Mouse (Mus musculus) skeletal muscle tissue, adult 2 months (tissue): ENCODE data around the gene Kif18b.
A peak's percentile ranks its signal among the peaks of the same experiment; 100 is the strongest.

Experiments used
- DNase-seq: peaks from one replicate; pipeline ENCODE4 v3.0.0-alpha.2; 2012; ENCODE audit warnings: low read depth, low spot score

Gene Kif18b

DNA sequence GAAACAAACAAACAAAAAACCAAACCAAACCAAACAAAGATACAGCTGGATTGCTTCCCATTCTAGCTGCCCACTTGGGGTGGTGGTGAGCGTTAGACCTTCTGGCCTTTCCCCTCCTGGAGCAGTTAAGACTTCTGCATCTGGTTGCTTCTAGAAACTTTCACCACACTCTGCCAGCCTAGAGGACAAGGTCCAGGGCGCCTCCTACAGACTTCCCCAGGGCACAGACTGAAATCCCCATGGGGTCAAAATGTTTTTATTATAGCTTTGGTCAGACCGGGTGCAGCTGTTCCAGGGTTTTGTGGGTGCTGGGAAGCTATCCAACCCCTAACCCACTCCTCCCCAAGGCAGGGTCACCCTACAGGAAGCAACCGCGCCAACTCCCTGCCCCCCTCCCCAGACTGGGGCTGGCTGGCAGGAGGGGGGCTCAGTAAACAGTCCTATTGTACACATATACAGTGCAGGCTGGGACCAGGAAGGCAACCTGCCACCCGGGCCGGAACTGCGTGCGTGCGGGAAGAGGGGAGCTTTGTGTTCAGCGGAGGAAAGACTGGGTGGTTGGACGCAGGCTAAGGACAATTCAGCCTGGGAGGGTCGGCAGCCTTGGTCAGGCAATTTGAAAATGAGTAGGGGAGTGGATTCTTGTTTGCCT is 14.2 kb upstream of the Kif18b start:
- DNase-seq, result no peak

DNA sequence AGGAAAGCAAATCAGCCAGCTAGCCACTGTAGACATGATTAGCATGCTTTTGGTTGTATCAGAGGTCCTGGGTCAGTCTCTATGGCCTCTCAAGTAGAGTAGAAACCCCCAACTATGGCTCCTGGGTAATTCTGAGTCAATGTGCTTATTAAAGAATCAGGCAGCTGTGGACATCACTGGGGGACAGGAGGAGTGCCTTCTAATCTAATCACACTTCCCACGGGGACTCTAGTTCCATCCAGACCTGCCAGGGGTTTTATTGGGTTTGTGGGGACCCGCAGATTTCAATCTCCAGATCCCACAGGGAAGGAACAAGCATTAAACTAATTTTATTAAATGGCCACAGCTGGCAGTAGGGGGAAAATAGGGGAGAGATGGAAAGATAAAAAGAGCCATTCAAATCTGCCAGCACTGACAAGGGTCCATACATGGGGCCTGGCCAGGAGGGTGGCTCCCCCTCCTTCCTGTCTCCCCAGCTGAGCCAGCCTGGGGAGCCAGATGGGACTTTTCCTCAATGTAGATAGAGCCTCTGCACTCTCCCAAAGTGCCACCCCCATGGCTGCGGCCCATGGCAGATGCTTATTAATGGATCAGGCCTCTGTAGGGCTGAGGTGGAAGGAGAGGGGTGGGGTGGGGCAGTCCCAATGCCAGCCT is 12.7 kb upstream of the Kif18b start:
- no peak for DNase-seq

DNA sequence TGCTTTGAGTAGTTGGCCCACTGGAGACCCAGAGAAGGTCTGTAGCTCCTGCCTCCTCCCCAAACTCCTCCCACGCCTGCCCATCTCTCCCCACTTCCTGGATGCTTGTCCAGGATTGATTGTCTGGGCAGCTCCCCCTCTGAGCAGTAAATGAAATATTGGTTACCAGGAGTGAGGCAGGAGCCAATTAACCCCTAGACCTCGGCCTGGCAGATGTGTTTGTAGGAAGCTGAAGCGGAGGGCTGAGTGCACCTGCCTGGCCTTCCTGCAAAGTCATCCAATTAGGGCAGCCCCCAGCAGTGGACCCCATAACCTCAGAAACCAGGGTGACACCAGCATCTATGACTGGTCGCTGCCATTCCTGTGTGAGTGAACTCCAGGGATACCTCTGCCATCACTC is 11.3 kb upstream of the Kif18b start:
- no peak for DNase-seq

DNA sequence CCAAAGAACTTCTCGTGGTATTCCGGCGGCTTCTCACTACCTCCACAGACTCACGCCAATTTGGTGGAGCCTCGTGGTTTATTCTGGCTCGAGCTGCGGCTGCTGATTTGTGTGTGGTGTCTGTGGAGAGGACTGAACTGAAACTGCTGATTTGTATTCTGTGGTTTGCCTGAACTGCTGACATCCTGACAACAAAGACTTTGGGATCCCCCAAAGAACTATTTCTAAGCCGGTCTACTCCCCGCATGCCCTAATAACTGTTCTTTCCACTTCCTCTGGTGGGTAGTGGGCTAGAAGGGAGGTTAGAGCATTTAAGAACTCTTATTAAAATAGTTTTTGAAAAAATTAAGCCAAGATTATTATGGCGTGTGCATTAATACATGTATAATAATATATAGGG is 5.7 kb upstream of the Kif18b start:
- no peak for DNase-seq

DNA sequence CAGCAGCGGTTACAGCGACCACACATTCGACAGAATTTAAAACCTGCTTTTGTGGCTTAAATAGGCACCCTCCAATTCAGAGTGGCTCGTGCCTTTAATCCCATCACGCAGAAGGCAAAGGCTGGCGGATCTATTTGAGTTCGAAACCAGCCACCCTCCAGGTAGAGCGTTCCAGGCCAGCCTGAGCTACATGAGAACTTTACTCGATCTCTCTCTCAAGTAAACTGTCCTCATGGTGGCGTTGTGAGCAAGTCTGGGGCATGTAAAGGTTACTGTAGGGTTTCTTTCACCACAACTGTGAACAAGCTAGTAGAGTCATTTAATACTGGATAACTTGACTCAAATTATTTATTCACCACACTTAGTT is 410 bp upstream of the Kif18b start:
- no peak for DNase-seq

DNA sequence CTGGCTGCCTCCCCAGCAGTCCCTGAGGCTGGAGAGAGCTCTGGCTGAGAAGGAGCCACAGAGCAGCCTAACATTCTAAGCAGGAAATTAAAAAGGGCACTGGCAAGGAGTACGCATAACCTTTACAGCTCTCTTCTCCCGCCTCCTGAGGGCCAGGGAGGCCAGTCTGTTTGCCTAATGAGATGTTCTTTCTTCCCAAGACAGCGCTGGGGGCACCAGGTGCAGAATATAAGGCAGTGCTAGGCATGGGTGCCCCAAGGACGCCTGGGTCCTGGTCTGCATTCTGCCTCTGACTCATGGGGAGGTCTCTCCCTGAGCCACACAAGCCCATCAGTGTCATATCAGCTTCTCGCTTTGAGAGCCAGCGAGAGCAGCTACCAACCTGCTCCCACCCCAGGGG is 3.4 kb downstream of the Kif18b start:
- DNase-seq, result no peak

DNA sequence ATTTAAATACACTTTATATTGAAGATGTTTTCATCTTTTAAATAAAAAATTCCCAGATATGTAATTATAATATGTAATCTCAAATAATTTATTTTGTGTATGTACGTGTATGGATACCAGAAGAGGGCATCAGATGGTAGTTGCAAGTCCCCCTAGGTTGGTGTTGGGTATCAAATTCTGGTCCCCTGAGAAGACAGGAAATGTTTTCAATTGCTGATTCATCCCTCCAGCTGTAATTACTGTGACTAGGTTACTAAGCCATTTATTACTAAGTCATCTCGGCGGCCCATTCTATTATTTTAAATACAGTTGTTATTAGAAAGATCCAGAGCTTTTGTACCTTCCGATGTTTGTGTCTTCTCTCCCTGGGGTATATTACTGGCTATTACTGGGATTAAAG is 6.8 kb downstream of the Kif18b start:
- DNase-seq, result no peak

DNA sequence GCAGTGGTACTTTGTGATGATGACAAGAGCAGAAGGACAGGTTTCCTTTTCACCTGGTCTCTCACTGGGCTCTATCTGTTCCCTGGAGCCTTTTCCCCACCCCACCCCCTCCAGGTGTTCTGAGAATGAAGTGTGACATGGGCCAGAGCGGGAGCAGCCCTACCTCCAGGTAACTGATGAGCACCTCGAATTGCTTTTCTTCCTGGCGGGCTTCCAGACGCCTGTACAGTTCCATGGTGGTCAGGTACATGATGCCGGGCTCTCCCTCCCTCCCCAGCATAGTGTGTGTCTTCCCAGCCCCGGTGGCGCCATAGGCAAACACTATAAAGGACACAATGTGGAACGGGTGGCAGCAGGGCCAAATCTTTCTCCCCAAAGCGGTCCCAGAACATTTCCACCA is 9.5 kb downstream of the Kif18b start:
- no peak for DNase-seq

DNA sequence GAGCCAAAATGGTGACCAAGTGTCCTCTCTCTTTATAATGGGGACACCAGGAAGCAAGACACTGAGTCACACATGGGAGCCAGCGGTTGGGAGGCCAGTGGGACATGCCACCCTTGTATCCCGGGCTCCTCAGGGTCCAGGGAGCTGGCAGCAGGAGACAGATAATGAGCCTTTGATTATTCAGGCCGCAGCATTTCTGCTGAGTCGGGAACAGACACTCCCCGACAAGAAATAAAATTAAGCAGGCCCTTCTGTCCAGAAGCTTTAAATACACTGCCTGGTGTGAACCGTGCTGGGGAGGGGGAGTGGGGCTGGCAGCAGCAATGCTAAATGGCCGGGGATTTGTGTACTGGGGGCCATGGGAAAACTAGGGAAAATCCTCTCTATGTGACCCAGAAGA is 13.5 kb downstream of the Kif18b start:
- DNase-seq, result no peak

DNA sequence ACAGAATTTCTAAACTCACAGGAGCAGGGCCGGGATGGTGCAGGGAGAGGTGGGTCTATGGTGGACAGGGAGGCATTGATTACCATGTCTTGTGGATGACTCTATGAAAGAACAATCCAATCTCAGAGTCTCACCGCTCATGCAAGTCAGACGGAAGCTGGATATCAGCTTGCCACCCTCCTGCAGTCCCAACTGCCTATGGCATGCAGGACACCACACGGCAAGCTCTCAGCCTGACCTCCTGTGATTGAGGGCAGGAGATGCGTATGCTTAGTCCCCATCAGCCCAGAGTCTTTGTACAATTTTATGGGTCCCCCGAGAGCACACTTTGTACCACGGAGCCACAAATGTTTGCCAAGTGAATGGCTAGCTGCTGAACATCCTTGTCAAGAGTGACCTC is 21.3 kb downstream of the Kif18b start:
- DNase-seq, result no peak

DNA sequence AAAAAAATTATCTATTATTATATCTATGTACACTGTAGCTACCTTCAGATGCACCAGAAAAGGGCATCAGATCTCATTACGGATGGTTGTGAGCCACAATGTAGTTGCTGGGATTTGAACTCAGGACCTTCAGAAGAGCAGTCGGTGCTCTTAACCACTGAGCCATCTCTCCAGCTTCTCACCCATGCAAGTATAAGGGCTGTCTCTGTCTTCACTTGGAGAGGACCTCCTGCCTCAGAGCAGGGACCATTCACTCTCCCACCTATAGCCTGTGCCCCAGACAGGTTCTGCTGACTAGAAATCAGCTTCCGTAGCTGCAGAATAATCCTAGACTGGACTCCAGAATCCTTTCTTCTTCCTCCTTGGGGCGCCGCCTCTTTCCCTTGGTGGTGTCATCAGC is 22.8 kb downstream of the Kif18b start:
- DNase-seq, result no peak

DNA sequence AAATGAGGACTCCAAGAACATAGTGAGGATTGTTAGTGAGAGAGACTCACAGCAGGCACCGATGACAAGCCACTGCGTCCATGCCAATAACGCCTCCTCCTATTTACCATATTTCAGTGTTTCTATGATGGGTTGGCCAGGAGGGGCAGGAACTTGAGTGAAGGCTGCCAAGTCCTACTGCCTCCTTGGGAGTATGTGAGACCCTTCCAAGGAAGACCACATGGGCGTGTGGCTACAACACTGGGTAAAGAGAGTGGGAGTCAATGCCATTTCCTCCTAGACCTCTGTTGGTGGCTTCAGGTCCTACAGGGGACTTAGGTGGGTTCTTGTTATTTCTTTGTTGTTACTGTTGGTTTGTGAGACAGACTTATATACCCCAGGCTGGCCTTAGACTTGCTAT is 23.7 kb downstream of the Kif18b start:
- DNase-seq, result no peak

DNA sequence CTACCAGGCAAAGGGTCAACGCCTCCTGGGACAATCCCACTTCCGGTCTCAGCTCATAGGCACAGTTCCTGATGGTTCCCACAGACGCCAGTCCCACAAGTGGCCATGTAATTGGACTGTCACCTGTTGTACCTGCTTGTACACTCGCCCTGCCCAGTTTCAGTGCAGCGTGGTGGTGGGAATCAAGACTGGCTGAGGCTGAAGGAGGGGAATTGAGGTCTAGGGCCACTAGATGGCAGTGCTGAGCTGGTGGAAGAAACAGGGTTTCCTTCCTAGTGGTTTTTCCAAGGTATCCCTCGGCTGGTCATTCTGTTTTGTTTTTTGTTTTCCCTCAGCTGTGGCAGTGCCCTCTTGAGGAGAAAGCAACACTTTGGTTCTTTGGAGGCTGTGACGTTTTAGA is 24.2 kb downstream of the Kif18b start, which contains the start of gene Gfap:
TSS of gene Gfap (minus strand) at position 150 of the 400 bp plus-strand sequence.
- peak; percentile 62 for DNase-seq

DNA sequence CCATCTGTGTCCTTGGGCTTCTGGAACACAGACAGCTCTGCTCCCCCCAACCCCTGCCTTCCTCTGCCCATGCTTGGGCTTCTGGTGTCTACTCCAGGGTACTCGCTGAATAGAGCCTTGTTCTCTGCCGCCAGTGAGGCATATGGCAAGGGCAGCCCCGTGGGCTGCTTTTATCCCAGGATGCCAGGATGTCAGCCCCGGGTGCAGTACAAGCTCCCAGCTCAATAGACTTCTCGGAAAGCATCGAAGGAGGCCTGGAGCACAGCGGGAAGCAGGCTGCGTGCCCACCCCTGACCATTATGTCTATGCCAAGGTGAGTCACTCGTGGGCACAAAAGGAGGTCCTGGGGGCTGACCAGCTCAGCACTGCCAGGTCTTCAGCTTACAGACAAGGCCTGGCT is 26.5 kb downstream of the Kif18b start:
- DNase-seq, result no peak

DNA sequence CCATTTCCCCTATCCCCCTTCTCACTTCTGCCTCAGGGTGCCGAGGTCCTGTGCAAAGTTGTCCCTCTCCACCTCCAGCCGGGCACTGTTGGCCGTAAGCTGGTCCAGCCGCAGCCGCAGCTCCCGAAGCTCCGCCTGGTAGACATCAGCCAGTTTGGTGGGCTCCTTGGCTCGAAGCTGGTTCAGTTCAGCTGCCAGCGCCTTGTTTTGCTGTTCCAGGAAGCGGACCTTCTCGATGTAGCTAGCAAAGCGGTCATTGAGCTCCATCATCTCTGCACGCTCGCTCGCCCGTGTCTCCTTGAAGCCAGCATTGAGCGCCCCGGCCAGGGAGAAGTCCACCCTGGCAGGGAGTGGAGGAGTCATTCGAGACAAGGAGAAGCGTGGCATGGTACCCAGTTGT is 28.3 kb downstream of the Kif18b start:
- DNase-seq, result no peak

DNA sequence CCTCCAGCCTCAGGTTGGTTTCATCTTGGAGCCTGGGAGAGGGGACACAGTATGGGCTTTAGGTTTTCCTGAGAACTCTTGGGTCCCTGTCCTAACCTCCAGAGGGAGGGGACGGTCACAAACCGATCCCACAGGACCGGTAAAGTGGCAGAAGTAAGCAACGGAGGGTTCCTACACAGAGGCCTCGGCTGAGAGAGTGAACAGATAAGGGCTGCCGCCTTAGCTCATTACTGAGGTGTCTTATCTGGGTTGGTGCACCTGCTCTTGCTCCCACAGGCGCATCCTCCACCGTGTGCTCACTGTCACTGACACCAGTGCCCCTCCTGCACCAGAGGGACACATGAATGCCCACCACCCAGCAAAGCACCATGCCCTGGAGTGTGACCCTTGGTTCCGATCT is 29.1 kb downstream of the Kif18b start:
- DNase-seq, result no peak

DNA sequence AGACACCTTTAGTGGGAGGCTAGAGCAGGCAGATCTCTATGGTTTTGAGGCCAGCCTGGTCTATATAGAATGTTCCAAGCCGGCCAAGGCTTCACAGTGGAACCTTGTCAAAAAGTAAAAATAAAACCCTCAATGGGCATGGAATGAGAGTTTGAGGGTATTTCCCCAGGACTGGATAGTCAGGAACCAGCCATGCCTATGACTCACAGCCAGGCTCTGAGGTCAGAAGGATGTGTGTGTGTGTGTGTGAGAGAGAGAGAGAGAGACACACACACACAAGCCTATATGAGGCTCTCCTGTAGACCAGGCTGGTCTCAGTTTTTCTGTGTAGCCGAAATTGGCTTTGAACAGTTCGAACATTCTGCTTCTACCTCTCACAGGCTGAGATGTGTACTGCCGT is 30.2 kb downstream of the Kif18b start:
- DNase-seq, result no peak

DNA sequence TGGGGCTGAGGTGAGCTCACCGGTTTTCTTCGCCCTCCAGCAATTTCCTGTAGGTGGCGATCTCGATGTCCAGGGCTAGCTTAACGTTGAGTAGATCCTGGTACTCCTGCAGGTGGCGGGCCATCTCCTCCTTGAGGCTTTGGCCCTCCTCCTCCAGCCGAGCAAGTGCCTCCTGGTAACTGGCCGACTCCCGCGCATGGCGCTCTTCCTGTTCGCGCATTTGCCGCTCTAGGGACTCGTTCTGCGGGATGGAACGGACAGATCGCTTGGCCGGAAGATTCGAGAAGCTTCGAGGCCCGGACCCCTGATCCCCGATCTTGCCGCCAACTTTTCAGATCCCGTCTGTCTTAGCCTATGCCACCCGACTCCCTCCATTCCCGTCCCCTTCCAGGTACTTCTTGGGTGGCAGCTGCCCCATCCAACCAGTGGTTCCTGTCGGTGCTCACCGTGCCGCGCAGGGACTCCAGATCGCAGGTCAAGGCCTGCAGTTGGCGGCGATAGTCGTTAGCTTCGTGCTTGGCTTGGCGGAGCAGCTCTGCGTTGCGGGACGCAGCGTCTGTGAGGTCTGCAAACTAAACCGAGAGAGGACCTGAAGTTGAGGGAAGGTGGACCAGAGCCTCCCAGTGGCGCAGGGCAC is 31.8 kb downstream of the Kif18b start:
- peak; percentile 46 for DNase-seq

DNA sequence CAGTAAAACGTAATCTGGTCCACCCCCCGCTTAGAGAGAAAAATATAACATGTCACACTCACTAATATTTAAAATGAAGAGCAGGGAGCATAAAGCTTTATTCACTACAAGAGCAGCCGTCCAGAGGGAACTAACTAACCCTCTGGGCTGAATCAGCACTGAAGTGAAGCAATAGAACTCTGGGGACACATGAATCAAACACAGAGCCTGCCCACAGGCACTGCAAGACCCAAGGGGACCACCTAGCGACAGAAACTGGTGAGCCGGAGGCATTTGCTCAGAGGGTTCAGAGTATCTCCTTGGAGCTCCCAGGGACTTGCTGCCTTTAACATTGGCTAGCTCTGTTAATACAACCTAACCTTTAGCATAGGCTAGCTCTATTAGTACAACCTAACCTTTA is 34.8 kb downstream of the Kif18b start:
- no peak for DNase-seq

DNA sequence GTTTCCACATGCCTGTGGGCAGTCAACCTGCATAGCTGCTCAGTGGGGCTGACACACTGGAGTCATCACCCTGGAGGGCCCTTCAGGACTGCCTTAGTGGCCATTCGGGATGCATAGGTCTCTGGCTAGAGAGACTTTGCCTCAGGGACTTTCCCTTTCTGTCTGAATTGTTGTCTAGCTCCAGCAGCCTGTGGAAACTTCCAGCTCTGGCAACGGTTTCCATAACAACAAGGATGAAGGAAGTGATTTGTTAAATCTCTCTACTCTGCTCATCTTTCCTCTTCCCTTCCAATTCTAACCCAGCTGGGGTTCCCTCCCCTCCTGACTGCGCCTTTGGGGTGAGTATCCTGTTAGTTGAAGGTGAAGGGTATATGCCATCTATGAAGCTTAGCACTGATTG is 36.8 kb downstream of the Kif18b start:
- DNase-seq, result no peak

DNA sequence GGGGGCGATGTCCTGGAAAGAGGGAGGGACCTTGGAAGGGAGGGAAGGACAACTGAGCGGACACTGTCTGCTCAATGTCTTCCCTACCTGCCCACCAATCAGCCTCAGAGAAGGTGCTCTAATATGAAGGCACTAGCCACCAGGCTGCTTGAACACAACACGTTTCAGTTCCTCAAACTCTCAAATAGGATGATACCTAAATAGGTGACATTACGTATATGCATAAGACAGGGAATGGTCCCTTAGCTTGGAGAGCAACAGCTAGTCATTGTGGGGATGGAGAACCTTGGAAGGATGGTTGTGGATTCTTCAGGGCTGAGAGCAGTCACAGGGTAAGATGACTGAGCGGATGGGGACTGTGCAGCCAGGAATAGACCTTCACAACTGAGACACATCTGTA is 37.5 kb downstream of the Kif18b start:
- DNase-seq, result no peak

DNA sequence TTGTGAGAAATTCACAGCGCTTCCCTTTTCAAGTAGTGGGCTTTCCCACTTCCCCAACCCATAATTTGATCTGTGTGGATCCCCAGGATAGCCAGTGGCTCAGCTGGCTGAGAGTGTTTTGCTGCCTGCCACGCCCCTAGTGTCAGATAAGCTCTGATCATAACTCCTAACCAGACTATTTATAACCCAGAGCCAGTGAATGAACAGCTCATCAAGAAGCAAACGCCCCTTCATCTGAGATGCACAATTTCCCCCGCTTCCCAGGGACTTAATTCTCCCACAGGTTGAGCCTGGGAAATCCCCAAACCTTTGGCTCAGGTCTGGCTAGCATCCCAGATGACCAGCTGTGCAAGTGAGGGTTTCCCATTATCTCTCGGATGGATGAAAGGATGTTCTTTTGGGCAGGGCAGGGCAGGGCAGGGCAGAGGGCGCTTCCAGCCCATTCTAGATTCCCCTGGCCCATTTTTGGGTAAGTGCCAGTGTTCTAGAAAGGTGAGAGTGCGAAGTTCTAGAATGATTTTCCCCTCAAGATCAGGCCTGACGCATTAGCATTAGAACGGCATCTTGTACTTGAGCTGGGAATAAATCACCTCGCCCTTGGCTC is 40.2 kb downstream of the Kif18b start, which contains the start of gene Fam187a:
TSS of gene Fam187a (plus strand) at position 554 of the 604 bp plus-strand sequence.
- DNase-seq, result no peak
